Mouse (Mus musculus) stomach, postnatal 0 days (tissue): ENCODE measurements around the gene Pknox2. TPM values are rescaled to one million over a fixed set of nuclear protein-coding genes. Genes with fewer than 3 reads are reported as not detected.
A peak's percentile ranks its signal among the peaks of the same experiment; 100 is the strongest.

Experiments used
- ATAC-seq: fragments of 200-750 bp; cut with Nextera tagmentation; 2 replicates; pipeline ENCODE4 v1.8.0; 2017; ENCODE audit not compliant: low FRiP score, low TSS enrichment
- DNase-seq: peaks from one replicate; pipeline ENCODE4 v3.0.0-alpha.2; 2016; ENCODE audit warnings: low spot score
- H3K27ac ChIP-seq: fragments of 300-500 bp; sonication (generic); replicated peaks from 2 replicates; pipeline ENCODE4 v1.5.1; 2014; ENCODE audit warnings: mild to moderate bottlenecking, control low read depth
- H3K27me3 ChIP-seq: fragments of 300-500 bp; sonication (generic); 2 replicates; pipeline ENCODE4 v1.6.1; 2014; ENCODE audit warnings: low read length; ENCODE audit not compliant: control insufficient read depth, insufficient read depth
- H3K36me3 ChIP-seq: fragments of 300-500 bp; sonication (generic); 2 replicates; pipeline ENCODE4 v1.6.1; 2014; ENCODE audit warnings: low read length, mixed read lengths; ENCODE audit not compliant: control insufficient read depth, insufficient read depth
- H3K4me1 ChIP-seq: fragments of 300-500 bp; sonication (generic); replicated peaks from 2 replicates; pipeline ENCODE4 v1.6.1; 2014; ENCODE audit warnings: antibody characterized with exemption; ENCODE audit not compliant: control insufficient read depth, insufficient read depth
- H3K4me2 ChIP-seq: fragments of 300-500 bp; sonication (generic); replicated peaks from 2 replicates; pipeline ENCODE4 v1.6.1; 2014; ENCODE audit warnings: low read depth, mild to moderate bottlenecking, control low read depth, moderate library complexity
- H3K4me3 ChIP-seq: fragments of 300-500 bp; sonication (generic); 2 replicates; pipeline ENCODE4 v1.5.1; 2014; ENCODE audit warnings: low read depth, low read length, control low read depth
- H3K9ac ChIP-seq: fragments of 300-500 bp; sonication (generic); 2 replicates; pipeline ENCODE4 v1.6.1; 2014; ENCODE audit warnings: mild to moderate bottlenecking, low read length, control low read depth, mixed read lengths
- H3K9me3 ChIP-seq: fragments of 300-500 bp; sonication (generic); 2 replicates; pipeline ENCODE4 v1.6.1; 2016; ENCODE audit warnings: low read length; ENCODE audit not compliant: control insufficient read depth
- CTCF ChIP-seq: IDR thresholded peaks from 2 replicates; pipeline ENCODE4 v1.5.1; 2016; ENCODE audit warnings: antibody characterized with exemption, low read depth, mild to moderate bottlenecking, moderate library complexity
- EP300 ChIP-seq: optimal IDR thresholded peaks from 2 replicates; pipeline ENCODE3; 2016; ENCODE audit warnings: antibody characterized with exemption
- WGBS: fragments of 180-500 bp; shearing (Covaris S2); extraction: QIAGEN DNeasy Blood & Tissue Kit; methylation state at CpG from one replicate; pipeline ENCODE4 v1.1.7; 2014; 5-methylcytosine and 5-hydroxymethylcytosine counted together
- polyA plus RNA-seq: library from polyadenylated mRNA; unstranded; fragments of >200 nt; fragmentation: Nextera tagmentation; extraction: Ambion mirVana; gene quantifications from 2 replicates; pipeline ENCODE4 v1.2.1, GENCODE M21; 2015

Pknox2 gene
- 2.4 and 3.3 TPM in 2 replicates for polyA plus RNA-seq

DNA sequence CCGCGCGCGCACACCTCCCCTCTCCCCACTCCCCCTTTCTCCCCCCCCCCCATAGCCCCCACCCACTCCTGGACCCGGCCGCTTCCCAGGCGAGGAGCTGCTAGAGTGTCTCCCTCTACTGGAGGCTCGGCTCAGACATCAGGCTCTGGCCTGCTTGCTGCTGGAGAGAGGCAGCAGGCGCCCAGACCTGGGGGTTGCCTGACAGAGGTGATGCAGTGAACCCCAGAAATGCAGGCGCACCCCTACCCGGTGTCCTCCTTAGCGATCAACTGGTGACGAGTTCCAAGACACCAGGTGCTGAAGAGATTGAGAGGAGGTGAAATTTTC is at the start of gene Pknox2:
TSS of gene Pknox2 (minus strand) at position 49 of the 327 bp plus-strand sequence.
- 5% methylated on average over 9 of the region's 13 CpGs for WGBS
- Histone ChIP-seq H3K9ac (peak within 1 kb of the TSS; percentile 82), H3K4me3 (peak within 1 kb of the TSS; percentile 70), H3K4me2 (peak within 1 kb of the TSS; percentile 95), H3K27ac (peak within 1 kb of the TSS; percentile 96), H3K4me1 (no peaks in the 10 kb centered on the region), H3K27me3 (no peaks in the 10 kb centered on the region), H3K9me3 (no peaks in the 10 kb centered on the region), H3K36me3 (no peaks in the 10 kb centered on the region)
- ATAC-seq (peak; percentile 73; the same call in 1 of the 2 replicates), DNase-seq (peak; percentile 81)
- TF ChIP-seq CTCF (peak; percentile 79), EP300 (no peak)

GRCm38 (mm10) chr9:37188024-37188423 is 40.8 kb upstream of the Pknox2 start:
- no peak for ATAC-seq
- Histone ChIP-seq H3K4me1 (no peaks in the 10 kb centered on the region), H3K9ac (no peak overlapping the region), H3K36me3 (no peaks in the 10 kb centered on the region), H3K27ac (no peak overlapping the region), H3K9me3 (no peaks in the 10 kb centered on the region), H3K4me3 (no peak overlapping the region), H3K4me2 (no peak overlapping the region), H3K27me3 (no peaks in the 10 kb centered on the region)
- WGBS = 76% methylated on average over 3 of the region's 3 CpGs
- no peak for DNase-seq
- TF ChIP-seq EP300 = no peak
- no peak for TF ChIP-seq CTCF

- no peak for TF ChIP-seq EP300
- ATAC-seq (no peak), DNase-seq (no peak)
- H3K27me3 ChIP-seq = no peaks in the 10 kb centered on the region
- no peak overlapping the region for H3K27ac ChIP-seq
- no peak overlapping the region for H3K4me3 ChIP-seq
- no peaks in the 10 kb centered on the region for H3K36me3 ChIP-seq
- H3K4me2 ChIP-seq = no peak overlapping the region
- 49% methylated on average over 5 of the region's 5 CpGs for WGBS
- no peaks in the 10 kb centered on the region for H3K9me3 ChIP-seq
- H3K9ac ChIP-seq = no peak overlapping the region
- H3K4me1 ChIP-seq = no peaks in the 10 kb centered on the region
These were observed 40.2 kb upstream of the Pknox2 start for GRCm38 (mm10) chr9:37187407-37187806.

GRCm38 (mm10) chr9:37183176-37183575 is 36.0 kb upstream of the Pknox2 start:
- DNase-seq (no peak), ATAC-seq (no peak)
- Histone ChIP-seq H3K9me3 (no peaks in the 10 kb centered on the region), H3K27me3 (no peaks in the 10 kb centered on the region), H3K4me1 (no peaks in the 10 kb centered on the region), H3K27ac (no peak overlapping the region), H3K9ac (no peak overlapping the region), H3K4me2 (no peak overlapping the region), H3K36me3 (no peaks in the 10 kb centered on the region), H3K4me3 (no peak overlapping the region)
- WGBS = 67% methylated on average over 2 of the region's 2 CpGs
- TF ChIP-seq CTCF (no peak), EP300 (no peak)

DNA sequence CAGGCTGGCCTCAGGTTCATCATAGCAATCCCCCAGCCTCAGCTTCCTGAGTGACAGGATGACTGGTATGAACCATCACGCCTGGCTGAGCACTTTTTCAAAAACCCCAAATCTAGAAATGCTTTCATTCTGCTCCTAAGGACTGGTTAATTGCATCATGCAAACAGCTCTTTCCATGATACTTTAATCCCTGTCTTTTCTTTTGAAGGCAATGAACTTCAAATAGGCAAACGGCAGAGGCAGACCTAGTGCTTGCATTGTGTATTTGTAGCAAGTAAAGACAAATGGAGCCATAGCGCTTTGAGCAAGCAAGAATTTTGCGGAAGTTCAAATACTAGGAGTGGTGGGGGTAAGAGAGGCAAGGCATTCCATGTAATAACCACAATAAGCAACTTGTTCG is 34.4 kb upstream of the Pknox2 start:
- 50% methylated on average over 5 of the region's 5 CpGs for WGBS
- no peak overlapping the region for H3K4me2 ChIP-seq
- no peaks in the 10 kb centered on the region for H3K4me1 ChIP-seq
- H3K36me3 ChIP-seq = no peaks in the 10 kb centered on the region
- no peak for DNase-seq
- no peak overlapping the region for H3K27ac ChIP-seq
- no peak for ATAC-seq
- TF ChIP-seq CTCF = no peak
- TF ChIP-seq EP300 = no peak
- no peak overlapping the region for H3K4me3 ChIP-seq
- H3K27me3 ChIP-seq = no peaks in the 10 kb centered on the region
- no peaks in the 10 kb centered on the region for H3K9me3 ChIP-seq
- no peak overlapping the region for H3K9ac ChIP-seq

DNA sequence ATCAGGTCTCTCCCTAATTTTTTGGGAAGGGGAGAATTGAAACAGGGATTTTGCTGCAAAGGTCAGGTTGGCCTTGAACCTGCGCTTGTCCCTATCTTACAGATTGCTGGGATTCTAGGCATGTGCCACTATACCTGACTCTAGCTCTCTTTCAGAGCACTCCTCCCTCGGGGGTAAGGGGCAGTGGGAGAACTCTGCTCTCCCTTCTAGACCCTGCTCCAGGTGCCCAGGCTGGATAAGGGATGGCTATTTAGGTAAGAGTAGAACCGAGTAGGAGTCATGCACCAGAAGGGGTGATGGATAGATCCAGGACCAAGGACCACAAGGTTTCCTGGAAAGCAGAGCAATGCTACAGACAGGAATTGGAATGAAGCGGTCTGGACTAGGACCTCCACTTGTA is 32.4 kb upstream of the Pknox2 start:
- ATAC-seq = no peak

More for the DNA sequence above, 32.4 kb upstream of the Pknox2 start:
- Histone ChIP-seq H3K27ac (no peak overlapping the region), H3K9ac (no peak overlapping the region), H3K27me3 (no peaks in the 10 kb centered on the region), H3K4me1 (no peaks in the 10 kb centered on the region), H3K36me3 (no peaks in the 10 kb centered on the region), H3K9me3 (no peaks in the 10 kb centered on the region), H3K4me3 (no peak overlapping the region), H3K4me2 (no peak overlapping the region)
- DNase-seq = no peak
- TF ChIP-seq CTCF (no peak), EP300 (no peak)
- 90% methylated on average over 4 of the region's 4 CpGs for WGBS
